Mouse (Mus musculus) heart, embryonic 12.5 days (tissue): ENCODE results near the gene Hacd2. TPM values are rescaled to one million over a fixed set of nuclear protein-coding genes. Genes with fewer than 3 reads are reported as not detected.

Experiments used
- ATAC-seq: fragments of 200-750 bp; cut with Nextera tagmentation; 2 replicates; pipeline ENCODE4 v1.8.0; 2017; ENCODE audit warnings: moderate TSS enrichment, moderate library complexity; ENCODE audit not compliant: insufficient number of reproducible peaks, low FRiP score
- H3K27ac ChIP-seq: fragments of 300-500 bp; sonication (generic); 2 replicates; pipeline ENCODE4 v1.5.1; 2016; ENCODE audit warnings: mild to moderate bottlenecking, moderate library complexity; ENCODE audit not compliant: poor library complexity, severe bottlenecking
- H3K27me3 ChIP-seq: fragments of 300-500 bp; sonication (generic); replicated peaks from 2 replicates; pipeline ENCODE4 v1.6.1; 2016; ENCODE audit warnings: mild to moderate bottlenecking, moderate library complexity
- H3K36me3 ChIP-seq: fragments of 300-500 bp; sonication (generic); 2 replicates; pipeline ENCODE4 v1.6.1; 2016; ENCODE audit warnings: mild to moderate bottlenecking, moderate library complexity
- H3K4me1 ChIP-seq: fragments of 300-500 bp; sonication (generic); replicated peaks from 2 replicates; pipeline ENCODE4 v1.6.1; 2016; ENCODE audit warnings: mild to moderate bottlenecking
- H3K4me2 ChIP-seq: fragments of 300-500 bp; sonication (generic); 2 replicates; pipeline ENCODE4 v1.6.1; 2016; ENCODE audit warnings: mild to moderate bottlenecking, moderate library complexity
- H3K4me3 ChIP-seq: fragments of 300-500 bp; sonication (generic); 2 replicates; pipeline ENCODE4 v1.5.1; 2016; ENCODE audit warnings: mild to moderate bottlenecking
- H3K9ac ChIP-seq: fragments of 300-500 bp; sonication (generic); 2 replicates; pipeline ENCODE4 v1.6.1; 2016; ENCODE audit warnings: mild to moderate bottlenecking, moderate library complexity
- H3K9me3 ChIP-seq: fragments of 300-500 bp; sonication (generic); replicated peaks from 2 replicates; pipeline ENCODE4 v1.6.1; 2016; ENCODE audit warnings: mild to moderate bottlenecking, moderate library complexity
- WGBS: fragments of 180-500 bp; shearing (Covaris S2); methylation state at CpG from one replicate; pipeline ENCODE4 v1.1.7; 2016; 5-methylcytosine and 5-hydroxymethylcytosine counted together
- polyA plus RNA-seq: library from polyadenylated mRNA; unstranded; fragments of >200 nt; fragmentation: Nextera tagmentation; extraction: Ambion mirVana; gene quantifications from 2 replicates; pipeline ENCODE4 v1.2.1, GENCODE M21; 2016

The Hacd2 gene
- polyA plus RNA-seq, 1 experiment from 2014 or later, result 54.6 TPM

GRCm38 (mm10) chr16:34993694-34994330 is 28.4 kb upstream of the Hacd2 start:
- H3K4me1 ChIP-seq, result peaks cover 23% of the 10 kb centered on the region
- ATAC-seq, result no peak
- no peak overlapping the region for H3K27ac ChIP-seq
- WGBS, result 76% methylated on average over 10 of the region's 10 CpGs
- no peaks in the 10 kb centered on the region; the same call in 1 of the 2 replicates for H3K27me3 ChIP-seq
- H3K9ac ChIP-seq, result no peak overlapping the region
- H3K4me3 ChIP-seq, result no peak overlapping the region
- H3K9me3 ChIP-seq, result no peaks in the 10 kb centered on the region
- H3K36me3 ChIP-seq, result no peaks in the 10 kb centered on the region
- no peak overlapping the region for H3K4me2 ChIP-seq

GRCm38 (mm10) chr16:34994641-34995141 is 27.5 kb upstream of the Hacd2 start:
- no peak for ATAC-seq
- no peak overlapping the region for H3K4me2 ChIP-seq
- H3K27ac ChIP-seq, result no peak overlapping the region
- no peaks in the 10 kb centered on the region for H3K36me3 ChIP-seq
- 78% methylated on average over 9 of the region's 9 CpGs for WGBS
- H3K4me3 ChIP-seq, result no peak overlapping the region
- peaks cover 23% of the 10 kb centered on the region for H3K4me1 ChIP-seq
- H3K9ac ChIP-seq, result no peak overlapping the region
- no peaks in the 10 kb centered on the region for H3K9me3 ChIP-seq
- H3K27me3 ChIP-seq, result no peaks in the 10 kb centered on the region

- Histone ChIP-seq H3K4me2 (no peak overlapping the region), H3K9me3 (no peaks in the 10 kb centered on the region), H3K36me3 (no peaks in the 10 kb centered on the region), H3K9ac (no peak overlapping the region), H3K4me3 (no peak overlapping the region), H3K27me3 (no peaks in the 10 kb centered on the region; the same call in 1 of the 2 replicates), H3K4me1 (peaks cover 30% of the 10 kb centered on the region), H3K27ac (no peak overlapping the region)
- ATAC-seq, result no peak
- WGBS, result 53% methylated on average over 5 of the region's 5 CpGs
These were observed 26.1 kb upstream of the Hacd2 start for GRCm38 (mm10) chr16:34996133-34996532.

GRCm38 (mm10) chr16:34997052-34997451 is 25.2 kb upstream of the Hacd2 start:
- no peak overlapping the region for H3K27ac ChIP-seq
- no peak for ATAC-seq

GRCm38 (mm10) chr16:34997576-34997975 is 24.7 kb upstream of the Hacd2 start:
- no peak overlapping the region for H3K27ac ChIP-seq
- ATAC-seq, result no peak; the same call in 1 of the 2 replicates
- peaks cover 3% of the 10 kb centered on the region; the same call in 1 of the 2 replicates for H3K27me3 ChIP-seq
- no peak overlapping the region for H3K4me2 ChIP-seq
- no peaks in the 10 kb centered on the region for H3K36me3 ChIP-seq
- H3K9ac ChIP-seq, result no peak overlapping the region
- H3K4me3 ChIP-seq, result no peak overlapping the region
- 54% methylated on average over 10 of the region's 10 CpGs for WGBS
- peaks cover 33% of the 10 kb centered on the region for H3K4me1 ChIP-seq
- no peaks in the 10 kb centered on the region for H3K9me3 ChIP-seq

More at GRCm38 (mm10) chr16:34997052-34997451, 25.2 kb upstream of the Hacd2 start:
- Histone ChIP-seq H3K4me2 (no peak overlapping the region), H3K36me3 (no peaks in the 10 kb centered on the region), H3K4me1 (peaks cover 33% of the 10 kb centered on the region), H3K4me3 (no peak overlapping the region), H3K27me3 (peaks cover 3% of the 10 kb centered on the region; the same call in 1 of the 2 replicates), H3K9ac (no peak overlapping the region), H3K9me3 (no peaks in the 10 kb centered on the region)
- WGBS, result 45% methylated on average over 4 of the region's 4 CpGs

- Histone ChIP-seq H3K36me3 (no peaks in the 10 kb centered on the region), H3K4me3 (no peak overlapping the region), H3K27me3 (peaks cover 3% of the 10 kb centered on the region; the same call in 1 of the 2 replicates), H3K4me1 (peaks cover 33% of the 10 kb centered on the region), H3K9ac (no peak overlapping the region), H3K4me2 (no peak overlapping the region), H3K27ac (no peak overlapping the region), H3K9me3 (no peaks in the 10 kb centered on the region)
- WGBS, result 79% methylated on average over 3 of the region's 3 CpGs
- no peak for ATAC-seq
These were observed 23.2 kb upstream of the Hacd2 start for GRCm38 (mm10) chr16:34999016-34999415.

GRCm38 (mm10) chr16:34999986-35000385 is 22.2 kb upstream of the Hacd2 start:
- H3K36me3 ChIP-seq, result no peaks in the 10 kb centered on the region
- H3K27me3 ChIP-seq, result peaks cover 3% of the 10 kb centered on the region; the same call in 1 of the 2 replicates
- peaks cover 33% of the 10 kb centered on the region for H3K4me1 ChIP-seq
- no peak overlapping the region for H3K9ac ChIP-seq
- 37% methylated on average over 11 of the region's 11 CpGs for WGBS
- H3K4me2 ChIP-seq, result peak overlapping the region; percentile 66
- H3K4me3 ChIP-seq, result no peak overlapping the region
- ATAC-seq, result no peak
- H3K9me3 ChIP-seq, result no peaks in the 10 kb centered on the region
- H3K27ac ChIP-seq, result no peak overlapping the region

- no peak for ATAC-seq
- no peaks in the 10 kb centered on the region for H3K36me3 ChIP-seq
- 10% methylated on average over 10 of the region's 10 CpGs for WGBS
- peaks cover 28% of the 10 kb centered on the region for H3K4me1 ChIP-seq
- peak overlapping the region; percentile 39; the same call in 1 of the 2 replicates for H3K9ac ChIP-seq
- peaks cover 3% of the 10 kb centered on the region; the same call in 1 of the 2 replicates for H3K27me3 ChIP-seq
- H3K27ac ChIP-seq, result no peak overlapping the region
- peak overlapping the region; percentile 66 for H3K4me2 ChIP-seq
- H3K4me3 ChIP-seq, result peak overlapping the region; percentile 25
- H3K9me3 ChIP-seq, result no peaks in the 10 kb centered on the region
These were observed 21.2 kb upstream of the Hacd2 start for GRCm38 (mm10) chr16:35000923-35001560.

GRCm38 (mm10) chr16:35004356-35004755 is 17.9 kb upstream of the Hacd2 start:
- H3K27ac ChIP-seq, result no peak overlapping the region
- no peaks in the 10 kb centered on the region for H3K9me3 ChIP-seq
- H3K9ac ChIP-seq, result no peak overlapping the region
- peaks cover 10% of the 10 kb centered on the region for H3K4me1 ChIP-seq
- H3K4me2 ChIP-seq, result no peak overlapping the region
- ATAC-seq, result no peak
- no peaks in the 10 kb centered on the region for H3K36me3 ChIP-seq
- peaks cover 5% of the 10 kb centered on the region; the same call in 1 of the 2 replicates for H3K27me3 ChIP-seq
- H3K4me3 ChIP-seq, result no peak overlapping the region
- 63% methylated on average over 5 of the region's 5 CpGs for WGBS

GRCm38 (mm10) chr16:35004756-35005155 is 17.5 kb upstream of the Hacd2 start:
- H3K27ac ChIP-seq, result no peak overlapping the region
- H3K9ac ChIP-seq, result no peak overlapping the region
- H3K4me1 ChIP-seq, result peaks cover 10% of the 10 kb centered on the region
- H3K9me3 ChIP-seq, result no peaks in the 10 kb centered on the region
- ATAC-seq, result no peak
- 79% methylated on average over 2 of the region's 2 CpGs for WGBS
- no peak overlapping the region for H3K4me2 ChIP-seq
- peaks cover 8% of the 10 kb centered on the region; the same call in 1 of the 2 replicates for H3K27me3 ChIP-seq
- H3K36me3 ChIP-seq, result no peaks in the 10 kb centered on the region
- H3K4me3 ChIP-seq, result no peak overlapping the region

GRCm38 (mm10) chr16:35006251-35006650 is 16.0 kb upstream of the Hacd2 start:
- H3K36me3 ChIP-seq, result no peaks in the 10 kb centered on the region
- H3K27ac ChIP-seq, result no peak overlapping the region
- H3K9ac ChIP-seq, result no peak overlapping the region
- no peak for ATAC-seq
- H3K9me3 ChIP-seq, result no peaks in the 10 kb centered on the region
- H3K4me1 ChIP-seq, result peaks cover 2% of the 10 kb centered on the region
- no peak overlapping the region for H3K4me3 ChIP-seq
- 0 out of 2 replicates have a peak, but pooled peaks cover 8% of the 10 kb centered on the region for H3K27me3 ChIP-seq
- 82% methylated on average over 5 of the region's 5 CpGs for WGBS
- H3K4me2 ChIP-seq, result no peak overlapping the region
